Comparison of ENCODE assay signal across 8 mouse cellular contexts in the genomic region with DNA sequence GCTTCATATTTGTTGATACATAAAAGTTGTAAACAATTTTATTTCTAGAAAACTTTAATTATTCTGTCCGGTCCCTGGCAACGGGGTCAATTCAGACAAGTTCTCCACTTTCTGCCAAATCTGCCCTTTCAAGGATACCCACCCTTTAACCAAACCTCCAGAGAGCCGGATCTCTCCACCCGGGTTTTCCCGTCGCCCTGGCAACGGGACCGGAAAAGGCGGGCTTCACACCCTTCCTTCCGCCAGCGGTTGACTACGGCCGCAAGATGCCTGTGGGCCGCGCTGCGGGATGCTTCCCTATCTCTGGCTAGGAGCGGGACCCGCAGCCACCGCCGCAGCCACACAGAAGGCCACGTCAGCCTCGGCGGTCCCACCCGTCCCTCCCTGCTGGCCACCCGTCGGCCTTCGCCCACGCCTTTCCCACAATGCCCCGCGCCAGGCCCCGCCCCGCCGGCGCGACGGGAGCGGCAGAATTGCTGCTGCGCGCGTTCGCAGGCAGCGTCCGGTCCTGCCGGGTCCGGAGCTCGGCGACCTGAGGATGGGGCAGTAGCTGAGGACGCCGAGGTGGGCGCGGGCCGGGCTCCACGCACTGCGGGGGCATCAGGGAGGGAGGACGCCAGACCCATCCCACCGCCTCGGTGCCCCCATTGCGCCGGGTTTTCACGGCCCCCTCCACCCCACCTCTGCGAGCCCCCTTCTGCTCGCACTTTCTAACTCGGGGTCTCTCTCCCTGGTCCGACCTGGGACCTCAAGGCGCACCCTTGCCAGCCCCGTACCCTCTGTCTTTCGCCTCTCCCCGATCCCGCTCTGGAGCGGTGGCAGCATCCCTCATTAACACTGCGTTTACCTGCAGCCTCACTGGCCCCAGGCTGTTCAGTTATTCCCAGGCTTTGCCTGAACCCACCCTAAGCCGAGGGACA. TPM values are rescaled to one million over a fixed set of nuclear protein-coding genes. Genes with fewer than 3 reads are reported as not detected.
A peak's percentile ranks its signal among the peaks of the same experiment; 100 is the strongest.
DNase-seq lines count a peak whose midpoint lies in the region; ATAC-seq and TF ChIP-seq lines count a peak whose summit lies in the region.

Gene Dnajc10 (plus strand): TSS at position 225 of the 920 bp plus-strand sequence.

- peak; percentile 96 for ATAC-seq in frontal cortex, adult (ENCODE audit: low TSS enrichment)
- peak; percentile 96 for ATAC-seq in lung, postnatal 0 days

- peak within 1 kb of the TSS; percentile 84 for H3K4me2 ChIP-seq in lung, postnatal 0 days (replicated peaks; ENCODE audit: low read depth, low read length)

- H3K27me3 ChIP-seq in hindbrain, embryonic 10.5 days (ENCODE audit: insufficient read depth, poor library complexity, severe bottlenecking), result no peaks in the 10 kb centered on the region
- no peaks in the 10 kb centered on the region for H3K27me3 ChIP-seq in lung, postnatal 0 days (replicated peaks; ENCODE audit: insufficient read depth, low read length)

- peak within 1 kb of the TSS; percentile 98 for H3K27ac ChIP-seq in hindbrain, embryonic 10.5 days
- peak within 1 kb of the TSS; percentile 83 for H3K27ac ChIP-seq in lung, postnatal 0 days (ENCODE audit: low read length)

- under 1% methylated on average over 72 of the region's 72 CpGs for WGBS in hindbrain, embryonic 10.5 days
- WGBS in lung, postnatal 0 days, result 1% methylated on average over 64 of the region's 72 CpGs

- peak within 1 kb of the TSS; percentile 89 for H3K4me3 ChIP-seq in hindbrain, embryonic 10.5 days
- H3K4me3 ChIP-seq in lung, postnatal 0 days (ENCODE audit: low read depth, low read length), result peak within 1 kb of the TSS; percentile 63

- peak within 1 kb of the TSS; percentile 62 for H3K9ac ChIP-seq in lung, postnatal 0 days (replicated peaks; ENCODE audit: low read depth)

- DNase-seq in MN1 (ENCODE audit: low spot score), result peak; percentile 92
- peak; percentile 91 for DNase-seq in cerebellum, adult 9-10 months
- peak; percentile 95 for DNase-seq in hindbrain, embryonic 10.5 days (ENCODE audit: low spot score)
- peak; percentile 89 for DNase-seq in layer of hippocampus, adult 9-11 months
- DNase-seq in lung, postnatal 0 days (ENCODE audit: low spot score), result peak; percentile 92
- DNase-seq in ovary, postnatal 14 days (ENCODE audit: low spot score), result peak; percentile 86
- DNase-seq in thymus, postnatal 14 days, result peak; percentile 91

- no peak for TF ChIP-seq EP300 in lung, postnatal 0 days (IDR thresholded peaks at IDR 0.05)

- peaks cover 31% of the 10 kb centered on the region for H3K36me3 ChIP-seq in hindbrain, embryonic 10.5 days
- H3K36me3 ChIP-seq in lung, postnatal 0 days (ENCODE audit: insufficient read depth, low read length), result 0 out of 2 replicates have a peak, but pooled peaks cover 3% of the 10 kb centered on the region

- TF ChIP-seq CTCF in lung, postnatal 0 days (IDR thresholded peaks at IDR 0.05), result no peak

- H3K4me1 ChIP-seq in hindbrain, embryonic 10.5 days (replicated peaks), result peaks cover 20% of the 10 kb centered on the region
- peaks cover 3% of the 10 kb centered on the region; the same call in 1 of the 2 replicates for H3K4me1 ChIP-seq in lung, postnatal 0 days (ENCODE audit: insufficient read depth, low read depth, low read length)

- no peaks in the 10 kb centered on the region for H3K9me3 ChIP-seq in hindbrain, embryonic 10.5 days
- no peaks in the 10 kb centered on the region for H3K9me3 ChIP-seq in lung, postnatal 0 days (ENCODE audit: low read length)

RNA-seq across cellular contexts. Expression of gene Dnajc10, which starts in this region (rescaled TPM):
- polyA plus RNA-seq in hindbrain, embryonic 10.5 days (2016; fragmentation: Nextera tagmentation; extraction: Ambion mirVana), result 74.3 and 83.8 TPM in 2 replicates
- 43.8 and 47.2 TPM in 2 replicates for polyA plus RNA-seq in lung, postnatal 0 days (2015; fragmentation: Nextera tagmentation; extraction: Ambion mirVana)

Comparison
In these comparisons a context has a peak if more than half of its experiments do, and no peak if none do; other contexts are left out.
1. Peak in every context shown above with its lines: DNase-seq, ATAC-seq, H3K4me3 ChIP-seq and H3K27ac ChIP-seq.